Mouse (Mus musculus): Measurements from ENCODE around the gene Apaf1.

Apaf1 gene

GRCm38 (mm10) chr10:90983046-90983445 is 99.5 kb downstream of the Apaf1 start:
- in situ Hi-C loops (cut with MboI, MseI), result no loop called here

DNA sequence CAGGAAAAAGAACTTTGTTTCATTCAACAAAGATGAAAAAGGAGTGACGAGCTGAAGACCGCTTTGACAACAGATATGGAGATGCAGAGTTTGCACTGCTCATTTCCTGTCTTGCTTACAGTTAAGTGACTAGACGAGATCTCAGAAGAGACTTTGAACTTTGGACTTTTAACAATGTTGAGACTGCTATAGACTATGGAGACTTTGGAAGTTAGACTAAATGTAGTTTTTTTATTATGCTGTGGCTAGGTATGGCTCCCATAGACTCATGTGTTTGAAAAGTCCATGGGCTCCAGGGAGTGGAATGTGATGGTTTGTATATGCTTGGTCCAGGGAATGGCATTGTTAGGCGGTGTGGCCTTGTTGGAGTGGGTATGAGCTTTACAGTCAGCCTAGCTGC is 100.8 kb downstream of the Apaf1 start:
- in situ Hi-C loops (cut with MboI, MseI), result no loop called here

GRCm38 (mm10) chr10:90974491-90974890 is 108.1 kb downstream of the Apaf1 start:
- in situ Hi-C loops (cut with MboI, MseI), result no loop called here

DNA sequence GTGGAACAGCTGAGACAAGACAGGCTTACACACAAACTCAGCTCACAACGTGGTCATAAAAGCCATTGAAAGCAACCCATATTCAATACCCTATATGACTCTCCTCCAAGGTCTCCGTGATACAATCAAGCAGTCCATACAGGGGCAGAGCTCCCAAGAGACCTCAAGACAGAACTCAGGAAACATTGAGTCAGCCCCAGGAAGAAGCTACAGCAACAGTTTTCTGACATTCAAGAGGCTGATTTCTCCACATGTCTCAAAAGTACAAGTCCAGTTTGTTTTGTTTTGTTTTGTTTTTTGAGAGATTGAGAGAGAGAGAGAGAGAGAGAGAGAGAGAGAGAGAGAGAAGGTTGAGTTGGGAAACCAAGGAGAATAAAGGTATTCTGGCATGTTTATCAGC is 108.5 kb downstream of the Apaf1 start:
- in situ Hi-C loops (cut with MboI, MseI), result no loop called here

DNA sequence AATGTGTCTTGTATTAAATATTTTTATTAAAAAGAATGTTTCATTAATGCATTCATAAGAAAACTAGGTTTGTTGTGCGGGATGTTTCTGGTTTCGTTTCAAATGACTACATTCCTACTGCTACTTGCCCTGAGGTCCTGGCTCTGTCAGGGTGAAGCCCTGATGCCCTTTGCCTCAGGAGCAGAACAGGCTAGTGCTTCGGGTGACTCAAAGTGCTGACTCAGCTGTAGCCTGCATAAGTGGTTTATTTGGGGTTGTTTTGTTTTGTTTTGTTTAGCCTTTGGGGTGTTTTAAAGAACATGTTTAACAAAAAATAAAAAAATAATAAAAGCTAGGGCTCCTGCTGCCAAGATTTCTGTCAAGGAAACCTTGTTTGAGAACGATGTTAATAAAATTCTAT is 112.0 kb downstream of the Apaf1 start:
- in situ Hi-C loops (cut with MboI, MseI), result no loop called here

DNA sequence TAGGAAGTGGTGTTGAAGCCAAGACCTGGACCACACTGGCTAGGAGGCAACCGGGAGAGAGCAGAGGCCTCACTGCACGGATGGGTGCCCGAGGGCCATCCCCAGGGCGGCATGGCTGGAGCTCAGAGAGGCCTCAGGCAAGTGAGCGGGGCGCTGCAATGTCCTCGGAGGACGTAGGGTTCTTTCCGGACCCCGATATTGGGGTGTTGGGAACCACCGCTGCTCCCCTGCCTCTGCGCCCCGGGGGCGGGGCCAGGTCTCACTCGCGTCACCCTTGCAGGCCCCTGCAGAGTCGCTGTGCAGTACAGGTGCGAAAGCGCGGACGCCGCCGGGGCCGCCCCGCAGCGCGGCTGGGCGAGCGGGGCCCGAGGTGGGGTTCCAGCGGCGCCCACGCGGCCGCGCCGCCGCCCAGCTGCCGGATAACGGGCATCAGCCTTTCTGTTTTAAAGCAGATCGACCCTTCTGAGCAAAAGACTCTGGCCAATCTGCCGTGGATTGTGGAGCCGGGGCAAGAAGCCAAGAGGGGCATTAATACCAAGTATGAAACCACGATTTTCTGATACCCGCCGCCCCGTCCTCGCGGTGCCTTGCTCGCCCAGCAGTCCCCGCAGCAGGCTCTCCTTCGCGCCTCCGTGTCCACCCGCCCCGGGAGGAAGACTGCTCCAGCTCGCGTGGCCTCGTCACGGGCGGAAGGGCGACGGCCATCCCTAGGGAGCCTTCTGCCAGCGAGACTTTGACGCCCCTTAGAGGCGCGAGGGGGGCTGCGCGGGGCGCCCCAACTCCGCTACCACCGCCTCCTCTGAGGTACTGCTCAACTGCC is 113.0 kb downstream of the Apaf1 start:
- in situ Hi-C loops (cut with MboI, MseI), result no loop called here

DNA sequence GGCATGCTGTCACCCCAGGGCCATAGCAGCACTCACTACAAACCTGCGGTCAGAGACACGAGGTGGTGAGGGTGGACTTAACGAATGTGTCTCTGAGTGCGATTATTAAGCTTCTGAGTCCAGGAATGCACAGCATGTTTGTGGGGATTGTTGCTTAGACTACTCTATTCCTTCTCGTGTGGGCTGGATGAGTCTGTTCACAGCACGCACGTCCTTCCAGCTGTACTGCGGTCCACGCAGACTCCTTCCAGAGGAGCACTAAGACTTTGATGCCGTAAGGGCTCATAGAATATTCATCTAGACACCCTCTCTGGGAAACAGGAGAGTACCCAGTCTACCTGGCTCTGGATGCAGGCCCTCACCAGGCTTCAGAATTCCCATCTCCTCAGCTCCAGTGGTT is 114.3 kb downstream of the Apaf1 start:
- in situ Hi-C loops (cut with MboI, MseI), result no loop called here

DNA sequence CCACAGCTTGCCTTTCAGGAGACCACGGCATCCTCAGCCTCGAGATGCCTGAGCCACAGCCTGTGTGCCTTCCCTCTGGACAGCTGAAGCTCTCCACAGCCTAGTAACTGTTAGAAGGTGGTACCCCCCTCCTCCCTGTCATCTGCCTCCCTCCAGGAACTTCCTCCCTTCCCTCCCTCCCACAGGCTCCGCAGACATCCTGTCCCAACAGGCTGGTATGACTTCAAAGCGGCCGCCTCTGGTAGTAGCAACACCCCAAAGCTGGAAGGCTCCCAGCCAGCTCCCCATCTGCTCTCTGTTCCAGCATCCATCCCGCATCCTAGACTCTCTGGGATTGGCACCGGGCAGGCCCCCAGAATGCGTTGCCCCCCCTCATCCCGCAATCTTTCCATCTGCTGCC is 115.7 kb downstream of the Apaf1 start:
- in situ Hi-C loops (cut with MboI, MseI), result no loop called here

DNA sequence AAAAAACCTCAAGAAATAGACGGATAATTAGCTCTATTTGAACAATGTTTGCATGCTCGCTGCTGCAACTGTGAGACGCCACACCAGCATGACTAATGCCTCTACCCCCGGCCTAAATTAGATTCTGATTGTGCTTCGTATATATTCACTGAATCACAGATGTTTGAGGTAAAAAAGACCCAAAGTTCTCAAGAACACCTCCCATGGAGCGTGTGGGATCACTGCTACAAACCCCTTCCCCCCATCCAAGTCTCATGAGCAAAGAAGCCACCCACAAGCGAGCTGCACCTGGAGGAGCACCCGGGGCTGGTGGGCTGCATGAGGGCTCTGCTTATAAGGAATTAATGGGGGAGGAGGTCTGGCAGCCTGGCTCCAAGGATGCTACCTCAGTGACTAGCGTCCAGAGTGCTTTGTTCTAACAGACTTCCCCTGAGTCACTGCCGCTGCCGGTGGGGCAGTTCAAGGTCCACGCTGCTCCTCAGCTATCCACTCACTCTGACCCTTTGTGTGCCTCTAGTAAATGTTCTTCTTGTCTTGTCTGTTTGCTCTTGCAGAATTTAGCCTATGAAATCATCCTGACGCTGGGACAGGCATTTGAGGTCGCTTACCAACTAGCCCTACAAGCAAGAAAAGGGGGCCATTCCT is 116.8 kb downstream of the Apaf1 start:
- in situ Hi-C loops (cut with MboI, MseI), result no loop called here

DNA sequence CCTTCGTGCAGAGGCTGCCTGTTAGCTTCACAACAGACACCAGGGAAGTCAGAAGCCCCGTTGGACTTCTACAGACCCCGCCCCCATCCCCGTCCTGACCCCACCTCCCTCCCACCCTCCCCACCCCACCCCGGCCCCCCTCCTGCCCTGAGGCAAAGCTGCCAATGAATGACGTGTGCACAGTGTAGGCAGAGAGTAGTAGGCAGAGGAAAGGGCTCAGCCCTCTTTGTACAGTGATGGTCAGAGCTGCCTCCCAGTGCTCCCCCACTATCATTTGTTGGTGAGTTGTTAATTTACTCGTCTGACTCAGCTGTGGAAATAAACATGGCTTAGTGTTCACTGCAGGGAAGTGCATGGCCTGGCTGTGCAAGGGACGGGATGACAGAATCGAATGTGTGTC is 118.1 kb downstream of the Apaf1 start:
- in situ Hi-C loops (cut with MboI, MseI), result no loop called here

DNA sequence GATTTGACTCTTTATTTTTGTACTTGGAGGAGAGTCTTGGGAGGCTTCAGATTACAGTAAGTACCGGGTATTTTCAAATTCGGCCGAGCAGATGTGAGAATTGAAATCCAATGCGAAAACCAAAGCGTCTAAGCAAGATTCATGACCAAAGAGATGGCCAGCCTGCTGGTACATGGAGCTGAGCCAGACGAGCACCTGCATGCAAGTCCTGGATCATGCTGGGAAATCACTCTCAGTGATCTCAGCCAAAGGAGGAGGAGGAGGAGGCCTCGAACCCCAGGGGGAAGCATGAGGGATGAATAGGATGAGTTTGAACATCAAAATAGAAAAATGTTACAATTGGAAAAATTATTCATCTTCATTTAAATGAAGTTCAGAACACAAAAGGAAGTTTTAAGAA is 122.2 kb downstream of the Apaf1 start:
- in situ Hi-C loops (cut with MboI, MseI), result no loop called here

- in situ Hi-C loops (cut with MboI, MseI), result loop anchor here (10.0 kb wide), 1 partner anchor 1771 kb away; the partner anchor contains the start of gene Nedd1
These were observed 128.7 kb downstream of the Apaf1 start for GRCm38 (mm10) chr10:90953821-90954220.

- in situ Hi-C loops (cut with MboI, MseI), result loop anchor here (10.0 kb wide), 1 partner anchor 1772 kb away; the partner anchor contains the start of gene Nedd1
These were observed 129.4 kb downstream of the Apaf1 start for GRCm38 (mm10) chr10:90953103-90953709.

DNA sequence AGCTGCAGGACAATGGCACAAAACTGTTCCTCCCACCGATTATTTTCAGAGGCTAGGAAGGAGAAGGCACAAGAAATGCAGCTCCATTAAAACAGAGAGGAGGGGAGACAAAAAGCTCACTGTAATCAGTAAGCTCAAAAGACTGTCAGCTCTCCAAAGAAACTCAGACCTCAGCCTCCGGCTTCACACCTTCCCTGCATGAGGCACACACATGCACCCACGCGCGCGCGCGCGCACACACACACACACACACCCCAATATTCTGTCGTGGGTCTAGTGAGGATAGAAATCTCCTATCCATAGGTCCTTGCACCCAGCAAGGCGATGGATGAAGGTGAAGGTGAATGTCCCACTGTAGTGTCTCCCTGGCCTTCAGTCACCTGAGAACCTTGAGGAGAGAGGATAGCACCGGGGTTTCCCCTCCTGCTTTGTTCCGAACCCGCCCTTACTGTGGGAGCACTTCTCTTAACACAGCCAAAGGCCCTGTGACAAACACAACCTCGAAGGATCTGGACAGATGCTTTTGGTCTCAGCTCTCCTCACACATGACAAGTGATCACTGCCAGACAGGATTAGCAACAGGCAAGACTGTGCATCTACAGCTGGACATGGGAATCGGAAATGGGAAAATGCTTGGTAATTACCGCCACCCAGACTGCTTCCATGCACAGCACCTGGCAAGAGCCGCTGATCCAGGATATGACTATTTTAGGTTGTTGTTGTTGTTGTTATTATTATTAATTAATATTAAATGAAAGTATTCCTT is 134.8 kb downstream of the Apaf1 start:
- in situ Hi-C loops (cut with MboI, MseI), result no loop called here

- in situ Hi-C loops (cut with MboI, MseI), result no loop called here
These were observed 135.5 kb downstream of the Apaf1 start for GRCm38 (mm10) chr10:90947043-90947442.

- in situ Hi-C loops (cut with MboI, MseI), result no loop called here
These were observed 140.4 kb downstream of the Apaf1 start for GRCm38 (mm10) chr10:90942001-90942700.

- in situ Hi-C loops (cut with MboI, MseI), result no loop called here
These were observed 141.7 kb downstream of the Apaf1 start for GRCm38 (mm10) chr10:90940521-90941520.

Measured in T-helper 1 cell (primary cell).